Mouse (Mus musculus) G1E (cell line): Measurements from ENCODE around the gene Rbms3. TPM values are rescaled to one million over a fixed set of nuclear protein-coding genes. Genes with fewer than 3 reads are reported as not detected.

Source experiments
- ATAC-seq: 2 replicates; pipeline ENCODE4 v1.8.0; 2016; ENCODE audit warnings: mild to moderate bottlenecking; ENCODE audit not compliant: insufficient number of reproducible peaks, poor library complexity, low FRiP score, severe bottlenecking; ENCODE audit errors: extremely low read depth
- DNase-seq: peaks from one replicate; pipeline ENCODE4 v3.0.0; 2012; ENCODE audit warnings: low spot score
- H3K27me3 ChIP-seq: 2 replicates; pipeline ENCODE4 v1.6.1; 2012; ENCODE audit warnings: mild to moderate bottlenecking, low read length, inconsistent platforms; ENCODE audit not compliant: insufficient read depth
- H3K36me3 ChIP-seq: replicated peaks from 2 replicates; pipeline ENCODE3; 2012; ENCODE audit warnings: mild to moderate bottlenecking, inconsistent platforms
- H3K4me1 ChIP-seq: 2 replicates; pipeline ENCODE4 v1.6.1; 2012; ENCODE audit warnings: low read depth, low read length, inconsistent platforms, mixed read lengths; ENCODE audit not compliant: insufficient read depth
- H3K4me3 ChIP-seq: 2 replicates; pipeline ENCODE4 v1.5.1; 2012; ENCODE audit warnings: low read depth, mild to moderate bottlenecking, inconsistent platforms, low read length, moderate library complexity, mixed read lengths
- H3K9me3 ChIP-seq: replicated peaks from 2 replicates; pipeline ENCODE4 v1.6.1; 2012; ENCODE audit warnings: inconsistent platforms
- CTCF ChIP-seq: IDR thresholded peaks from 2 replicates; pipeline ENCODE4 v1.5.1; 2012; ENCODE audit warnings: low read depth, low read length, inconsistent platforms, mixed read lengths
- GATA1 ChIP-seq: IDR thresholded peaks from 2 replicates; pipeline ENCODE4 v1.6.1; 2012; ENCODE audit warnings: borderline replicate concordance, low read length, inconsistent platforms, mixed read lengths
- GATA2 ChIP-seq: IDR thresholded peaks from 2 replicates; pipeline ENCODE4 v1.6.1; 2012; ENCODE audit warnings: low read depth, low read length, inconsistent platforms, borderline replicate concordance
- POLR2AphosphoS5 ChIP-seq: IDR thresholded peaks from 2 replicates; pipeline ENCODE4 v1.6.1; 2012; ENCODE audit warnings: low read depth, low read length, inconsistent platforms; ENCODE audit not compliant: insufficient replicate concordance
- TAL1 ChIP-seq: conservative IDR thresholded peaks from 2 replicates; pipeline ENCODE4 v1.6.1; 2012; ENCODE audit warnings: low read depth, low read length, inconsistent platforms, mixed read lengths
- polyA plus RNA-seq: library from polyadenylated mRNA; stranded (reverse); fragments of >175 nt; gene quantifications from 2 replicates; pipeline ENCODE4 v1.2.3, GENCODE M21; 2012
- total RNA-seq, 2 experiments: library from RNA; stranded (forward) in 1 of 2; stranded (reverse) in 1 of 2; fragments of 200-1000 nt in 1 of 2; fragments of >200 nt in 1 of 2; fragmentation: Nextera tagmentation in 1 of 2; gene quantifications; 2 replicates each; pipeline ENCODE4 v1.2.3; 2014 to 2017

Rbms3 gene
- total and polyA plus RNA-seq, 3 experiments: 0.16 TPM; not detected in 2

GRCm38 (mm10) chr9:116834949-116835348 is 794.8 kb downstream of the Rbms3 start:
- no peak for TF ChIP-seq GATA2
- no peak for TF ChIP-seq POLR2AphosphoS5
- TF ChIP-seq TAL1: no peak
- no peak for TF ChIP-seq CTCF
- no peak for TF ChIP-seq GATA1
- ATAC-seq: no peak
- Histone ChIP-seq H3K36me3 (no peaks in the 10 kb centered on the region), H3K4me3 (no peak overlapping the region), H3K27me3 (no peaks in the 10 kb centered on the region), H3K9me3 (peaks cover 46% of the 10 kb centered on the region), H3K4me1 (no peaks in the 10 kb centered on the region)
- no peak for DNase-seq

GRCm38 (mm10) chr9:116833677-116834076 is 796.0 kb downstream of the Rbms3 start:
- H3K27me3 ChIP-seq: no peaks in the 10 kb centered on the region
- no peak overlapping the region for H3K4me3 ChIP-seq
- no peaks in the 10 kb centered on the region for H3K4me1 ChIP-seq
- no peak for TF ChIP-seq POLR2AphosphoS5
- no peak for TF ChIP-seq GATA2
- no peak for TF ChIP-seq GATA1
- TF ChIP-seq CTCF: no peak
- no peak for TF ChIP-seq TAL1
- ATAC-seq (no peak), DNase-seq (no peak)
- no peaks in the 10 kb centered on the region for H3K36me3 ChIP-seq
- peaks cover 47% of the 10 kb centered on the region for H3K9me3 ChIP-seq

- TF ChIP-seq TAL1 (no peak), CTCF (no peak), POLR2AphosphoS5 (no peak), GATA2 (no peak), GATA1 (no peak)
- no peaks in the 10 kb centered on the region for H3K27me3 ChIP-seq
- no peaks in the 10 kb centered on the region for H3K4me1 ChIP-seq
- H3K9me3 ChIP-seq: peaks cover 48% of the 10 kb centered on the region
- DNase-seq (no peak), ATAC-seq (no peak)
- no peak overlapping the region for H3K4me3 ChIP-seq
- no peaks in the 10 kb centered on the region for H3K36me3 ChIP-seq
Observed at GRCm38 (mm10) chr9:116832822-116833221, 796.9 kb downstream of the Rbms3 start.

GRCm38 (mm10) chr9:116831386-116831785 is 798.3 kb downstream of the Rbms3 start:
- TF ChIP-seq CTCF (no peak), TAL1 (no peak), GATA2 (no peak), POLR2AphosphoS5 (no peak)
- DNase-seq (no peak), ATAC-seq (no peak)
- Histone ChIP-seq H3K4me1 (no peaks in the 10 kb centered on the region), H3K9me3 (peaks cover 52% of the 10 kb centered on the region), H3K36me3 (no peaks in the 10 kb centered on the region), H3K27me3 (no peaks in the 10 kb centered on the region), H3K4me3 (no peak overlapping the region)

- ATAC-seq (no peak), DNase-seq (no peak)
Observed at GRCm38 (mm10) chr9:116829929-116830328, 799.8 kb downstream of the Rbms3 start.

GRCm38 (mm10) chr9:116821601-116822000 is 808.1 kb downstream of the Rbms3 start:
- TF ChIP-seq GATA2 (no peak), GATA1 (no peak), TAL1 (no peak), POLR2AphosphoS5 (no peak)
- ATAC-seq: no peak
- H3K4me3 ChIP-seq: no peak overlapping the region
- no peaks in the 10 kb centered on the region for H3K27me3 ChIP-seq
- no peaks in the 10 kb centered on the region for H3K36me3 ChIP-seq
- peaks cover 47% of the 10 kb centered on the region for H3K9me3 ChIP-seq
- DNase-seq: no peak
- no peaks in the 10 kb centered on the region for H3K4me1 ChIP-seq

More at GRCm38 (mm10) chr9:116829929-116830328, 799.8 kb downstream of the Rbms3 start:
- TF ChIP-seq GATA2 (no peak), POLR2AphosphoS5 (no peak), GATA1 (no peak), TAL1 (no peak), CTCF (no peak)
- Histone ChIP-seq H3K36me3 (no peaks in the 10 kb centered on the region), H3K27me3 (no peaks in the 10 kb centered on the region), H3K9me3 (peaks cover 46% of the 10 kb centered on the region), H3K4me3 (no peak overlapping the region), H3K4me1 (no peaks in the 10 kb centered on the region)

GRCm38 (mm10) chr9:116817196-116817595 is 812.5 kb downstream of the Rbms3 start:
- DNase-seq (no peak), ATAC-seq (no peak)
- Histone ChIP-seq H3K36me3 (no peaks in the 10 kb centered on the region), H3K4me3 (no peak overlapping the region), H3K9me3 (peaks cover 47% of the 10 kb centered on the region), H3K27me3 (no peaks in the 10 kb centered on the region), H3K4me1 (no peaks in the 10 kb centered on the region)
- no peak for TF ChIP-seq GATA2
- TF ChIP-seq POLR2AphosphoS5: no peak
- no peak for TF ChIP-seq CTCF
- no peak for TF ChIP-seq TAL1
- TF ChIP-seq GATA1: no peak
